Mouse (Mus musculus) C2C12 (cell line): ENCODE data around the gene Gse1.

Source experiments
- CTCF ChIP-seq: IDR thresholded peaks from one replicate; pipeline ENCODE4 v1.5.1; 2011; ENCODE audit not compliant: control insufficient read depth, insufficient read depth, insufficient read length
- FOSL1 ChIP-seq: IDR thresholded peaks from one replicate; pipeline ENCODE4 v1.8.0; 2011; ENCODE audit warnings: mild to moderate bottlenecking, low read length; ENCODE audit not compliant: poor library complexity, insufficient read depth, severe bottlenecking

- TF ChIP-seq CTCF (no peak), FOSL1 (no peak)
Measured at GRCm38 (mm10) chr8:120616663-120617626, 388.7 kb downstream of the Gse1 start.
